Mouse (Mus musculus) midbrain, embryonic 15.5 days (tissue): ENCODE measurements at regions not wholly inside any gene's neighbourhood (a gene's known extent, or its start where the extent isn't known, plus 50 kb on each side); places are given as distances from the start of the nearest gene placed in this dataset.
A peak's percentile ranks its signal among the peaks of the same experiment; 100 is the strongest.

ENCODE experiments used
- ATAC-seq: fragments of 200-750 bp; cut with Nextera tagmentation; replicated peaks from 2 replicates; pipeline ENCODE4 v1.8.0; 2017; ENCODE audit warnings: moderate TSS enrichment
- H3K27ac ChIP-seq: fragments of 300-500 bp; sonication (generic); 2 replicates; pipeline ENCODE4 v1.5.1; 2015; ENCODE audit warnings: mild to moderate bottlenecking, inconsistent platforms
- H3K27me3 ChIP-seq: fragments of 300-500 bp; sonication (generic); replicated peaks from 2 replicates; pipeline ENCODE4 v1.6.1; 2015; ENCODE audit warnings: inconsistent platforms
- H3K36me3 ChIP-seq: fragments of 300-500 bp; sonication (generic); replicated peaks from 2 replicates; pipeline ENCODE4 v1.6.1; 2015; ENCODE audit warnings: inconsistent platforms
- H3K4me1 ChIP-seq: fragments of 300-500 bp; sonication (generic); 2 replicates; pipeline ENCODE4 v1.6.1; 2015; ENCODE audit warnings: inconsistent platforms
- H3K4me2 ChIP-seq: fragments of 300-500 bp; sonication (generic); 2 replicates; pipeline ENCODE4 v1.6.1; 2015; ENCODE audit warnings: inconsistent platforms, mild to moderate bottlenecking, moderate library complexity
- H3K4me3 ChIP-seq: fragments of 300-500 bp; sonication (generic); 2 replicates; pipeline ENCODE4 v1.5.1; 2015; ENCODE audit warnings: mild to moderate bottlenecking, inconsistent platforms
- H3K9ac ChIP-seq: fragments of 300-500 bp; sonication (generic); 2 replicates; pipeline ENCODE4 v1.6.1; 2015; ENCODE audit warnings: mild to moderate bottlenecking, inconsistent platforms
- H3K9me3 ChIP-seq: fragments of 300-500 bp; sonication (generic); 2 replicates; pipeline ENCODE4 v1.6.1; 2016; ENCODE audit warnings: inconsistent platforms
- WGBS: fragments of 180-500 bp; shearing (Covaris S2); methylation state at CpG from one replicate; pipeline ENCODE4 v1.1.7; 2015; ENCODE audit warnings: mixed read lengths; 5-methylcytosine and 5-hydroxymethylcytosine counted together

- no peak overlapping the region for H3K9ac ChIP-seq
- no peak overlapping the region for H3K27ac ChIP-seq
- no peaks in the 10 kb centered on the region for H3K27me3 ChIP-seq
- H3K4me2 ChIP-seq = no peak overlapping the region
- 0 out of 2 replicates have a peak, but pooled peaks have one; percentile 6 for ATAC-seq
- 83% methylated on average over 2 of the region's 2 CpGs for WGBS
- H3K4me3 ChIP-seq = no peak overlapping the region
- no peaks in the 10 kb centered on the region for H3K36me3 ChIP-seq
- no peaks in the 10 kb centered on the region for H3K9me3 ChIP-seq
- H3K4me1 ChIP-seq = peaks cover 6% of the 10 kb centered on the region; the same call in 1 of the 2 replicates
Measured at GRCm38 (mm10) chr13:28596367-28596766, 339.0 kb downstream of the Gm11361 start.

- Histone ChIP-seq H3K27ac (no peak overlapping the region), H3K4me1 (peaks cover 6% of the 10 kb centered on the region; the same call in 1 of the 2 replicates), H3K4me2 (no peak overlapping the region), H3K9ac (no peak overlapping the region), H3K4me3 (no peak overlapping the region), H3K9me3 (no peaks in the 10 kb centered on the region), H3K36me3 (no peaks in the 10 kb centered on the region), H3K27me3 (no peaks in the 10 kb centered on the region)
- no peak for ATAC-seq
- WGBS = 80% methylated on average over 1 of the region's 1 CpGs
Measured at GRCm38 (mm10) chr13:28592176-28592575, 334.8 kb downstream of the Gm11361 start.

GRCm38 (mm10) chr13:28587977-28588376 is 330.6 kb downstream of the Gm11361 start:
- H3K9me3 ChIP-seq = no peaks in the 10 kb centered on the region
- no peaks in the 10 kb centered on the region for H3K27me3 ChIP-seq
- no peak overlapping the region for H3K9ac ChIP-seq
- no peaks in the 10 kb centered on the region for H3K36me3 ChIP-seq
- H3K4me2 ChIP-seq = no peak overlapping the region
- WGBS = 90% methylated on average over 5 of the region's 5 CpGs
- H3K27ac ChIP-seq = no peak overlapping the region
- H3K4me1 ChIP-seq = no peaks in the 10 kb centered on the region
- ATAC-seq = no peak
- no peak overlapping the region for H3K4me3 ChIP-seq

- ATAC-seq = no peak
- H3K27me3 ChIP-seq = no peaks in the 10 kb centered on the region
Measured at GRCm38 (mm10) chr13:28586693-28587092, 329.4 kb downstream of the Gm11361 start.

GRCm38 (mm10) chr13:28586140-28586539 is 328.8 kb downstream of the Gm11361 start:
- H3K27ac ChIP-seq = no peak overlapping the region
- no peak overlapping the region for H3K4me2 ChIP-seq
- H3K4me3 ChIP-seq = no peak overlapping the region
- WGBS = 84% methylated on average over 2 of the region's 2 CpGs
- no peak for ATAC-seq
- H3K9me3 ChIP-seq = no peaks in the 10 kb centered on the region
- no peaks in the 10 kb centered on the region for H3K4me1 ChIP-seq
- H3K27me3 ChIP-seq = no peaks in the 10 kb centered on the region
- H3K9ac ChIP-seq = no peak overlapping the region
- no peaks in the 10 kb centered on the region for H3K36me3 ChIP-seq

More at GRCm38 (mm10) chr13:28586693-28587092, 329.4 kb downstream of the Gm11361 start:
- no peaks in the 10 kb centered on the region for H3K36me3 ChIP-seq
- H3K9ac ChIP-seq = no peak overlapping the region
- H3K4me2 ChIP-seq = no peak overlapping the region
- H3K9me3 ChIP-seq = no peaks in the 10 kb centered on the region
- no peak overlapping the region for H3K4me3 ChIP-seq
- WGBS = 77% methylated on average over 7 of the region's 7 CpGs
- H3K4me1 ChIP-seq = no peaks in the 10 kb centered on the region
- no peak overlapping the region for H3K27ac ChIP-seq

GRCm38 (mm10) chr13:28583617-28584016 is 326.3 kb downstream of the Gm11361 start:
- ATAC-seq = no peak
- H3K9ac ChIP-seq = no peak overlapping the region
- H3K9me3 ChIP-seq = no peaks in the 10 kb centered on the region
- H3K4me3 ChIP-seq = no peak overlapping the region
- H3K27me3 ChIP-seq = no peaks in the 10 kb centered on the region
- no peaks in the 10 kb centered on the region for H3K36me3 ChIP-seq
- H3K27ac ChIP-seq = no peak overlapping the region
- H3K4me2 ChIP-seq = no peak overlapping the region
- 88% methylated on average over 5 of the region's 5 CpGs for WGBS
- H3K4me1 ChIP-seq = no peaks in the 10 kb centered on the region

DNA sequence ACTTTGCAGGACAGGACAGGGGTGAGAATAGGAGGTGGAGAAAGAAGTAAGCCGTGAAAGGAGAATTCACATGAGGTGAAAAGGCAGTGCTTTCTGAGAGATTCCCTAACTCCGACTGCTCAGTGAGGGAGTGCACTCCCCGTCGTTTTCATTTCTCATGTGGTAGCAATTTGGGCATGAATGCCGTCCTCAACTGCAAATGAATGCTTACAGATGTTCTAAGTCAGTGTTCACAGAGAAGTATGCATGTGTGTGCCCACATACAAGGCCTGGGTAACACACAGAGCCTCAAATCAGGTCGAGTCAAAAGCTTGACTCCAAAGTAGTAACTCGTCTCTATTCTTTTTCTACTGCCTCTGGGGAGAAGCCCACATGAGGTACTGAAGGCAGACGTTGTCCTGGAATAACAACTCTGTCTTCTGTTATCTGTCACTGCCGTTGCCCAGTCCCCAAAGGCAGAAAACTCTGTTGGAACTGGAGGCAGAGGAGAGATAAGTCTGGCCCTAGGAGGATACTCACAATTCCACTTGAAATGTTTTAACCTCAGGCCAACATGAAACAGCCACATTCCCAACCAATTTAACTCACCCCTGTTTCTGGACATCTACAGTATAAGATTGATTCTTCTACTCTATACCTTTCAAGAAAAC is 318.0 kb downstream of the Gm11361 start:
- no peak overlapping the region for H3K27ac ChIP-seq
- no peaks in the 10 kb centered on the region for H3K9me3 ChIP-seq
- no peaks in the 10 kb centered on the region for H3K27me3 ChIP-seq
- no peaks in the 10 kb centered on the region for H3K4me1 ChIP-seq
- H3K4me2 ChIP-seq = no peak overlapping the region
- H3K9ac ChIP-seq = no peak overlapping the region
- no peak for ATAC-seq
- WGBS = 66% methylated on average over 9 of the region's 9 CpGs
- H3K36me3 ChIP-seq = no peaks in the 10 kb centered on the region
- H3K4me3 ChIP-seq = no peak overlapping the region

DNA sequence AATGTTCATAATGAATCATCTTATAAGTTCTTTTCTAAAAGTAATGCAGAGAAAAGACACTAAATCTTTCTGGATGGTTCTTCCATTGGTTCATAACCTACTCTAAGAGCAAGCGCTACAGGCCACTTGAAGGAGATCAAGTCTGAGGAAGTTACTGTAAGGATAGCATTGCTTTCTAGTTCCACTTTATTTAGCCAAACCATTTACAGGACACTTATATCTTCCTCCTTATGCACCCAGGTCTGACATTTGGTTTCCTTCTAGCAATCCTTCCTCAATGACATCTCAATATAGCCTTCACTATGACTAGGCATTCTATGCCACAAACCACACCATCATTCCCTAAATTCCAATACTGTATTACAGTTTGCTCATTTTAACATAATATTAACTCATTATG is 316.0 kb downstream of the Gm11361 start:
- H3K4me1 ChIP-seq = no peaks in the 10 kb centered on the region
- no peak for ATAC-seq
- no peaks in the 10 kb centered on the region for H3K27me3 ChIP-seq
- 100% methylated on average over 1 of the region's 1 CpGs for WGBS
- no peaks in the 10 kb centered on the region for H3K36me3 ChIP-seq
- no peak overlapping the region for H3K9ac ChIP-seq
- no peak overlapping the region for H3K4me2 ChIP-seq
- H3K4me3 ChIP-seq = no peak overlapping the region
- H3K9me3 ChIP-seq = no peaks in the 10 kb centered on the region
- H3K27ac ChIP-seq = no peak overlapping the region

DNA sequence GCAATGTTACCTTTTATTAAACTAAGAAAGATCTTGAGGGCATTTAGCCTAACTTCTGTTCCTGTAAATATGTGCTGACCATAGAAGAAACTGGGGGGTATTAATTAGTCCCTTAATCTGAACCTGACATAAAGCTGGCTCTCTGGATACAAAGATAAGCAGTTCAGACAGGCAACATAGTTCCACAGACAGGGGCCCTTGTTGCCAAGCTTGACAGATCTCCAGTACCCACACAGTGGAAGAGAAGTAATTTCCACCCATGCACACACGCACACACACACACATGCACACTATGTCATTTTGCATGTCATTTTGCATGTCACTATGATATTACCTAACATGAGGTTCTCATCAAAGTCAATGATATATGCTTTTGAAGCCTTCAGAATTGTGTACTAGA is 315.1 kb downstream of the Gm11361 start:
- Histone ChIP-seq H3K4me3 (no peak overlapping the region), H3K9me3 (no peaks in the 10 kb centered on the region), H3K27ac (no peak overlapping the region), H3K4me1 (no peaks in the 10 kb centered on the region), H3K36me3 (no peaks in the 10 kb centered on the region), H3K4me2 (no peak overlapping the region), H3K9ac (no peak overlapping the region), H3K27me3 (no peaks in the 10 kb centered on the region)
- no peak for ATAC-seq
- WGBS = 98% methylated on average over 1 of the region's 1 CpGs

DNA sequence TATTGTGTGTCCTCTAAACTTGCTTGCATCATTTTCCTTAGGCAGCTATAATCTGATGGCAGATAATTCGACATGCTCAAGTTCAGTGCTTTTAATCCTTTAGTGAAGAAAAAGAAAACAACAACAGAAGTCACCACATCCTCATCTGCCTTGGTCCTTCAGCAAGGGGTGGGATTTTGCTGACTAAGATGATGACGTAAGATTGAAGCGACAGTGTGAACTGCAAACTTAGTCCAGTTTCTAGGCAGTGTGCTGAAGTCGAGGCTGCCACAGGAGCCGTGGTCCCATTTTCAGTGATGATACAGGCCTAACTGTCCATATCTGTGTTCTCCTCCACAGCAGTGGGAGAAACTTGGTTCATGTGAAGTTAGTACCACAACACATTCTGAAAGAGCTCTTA is 314.4 kb downstream of the Gm11361 start:
- no peak for ATAC-seq

DNA sequence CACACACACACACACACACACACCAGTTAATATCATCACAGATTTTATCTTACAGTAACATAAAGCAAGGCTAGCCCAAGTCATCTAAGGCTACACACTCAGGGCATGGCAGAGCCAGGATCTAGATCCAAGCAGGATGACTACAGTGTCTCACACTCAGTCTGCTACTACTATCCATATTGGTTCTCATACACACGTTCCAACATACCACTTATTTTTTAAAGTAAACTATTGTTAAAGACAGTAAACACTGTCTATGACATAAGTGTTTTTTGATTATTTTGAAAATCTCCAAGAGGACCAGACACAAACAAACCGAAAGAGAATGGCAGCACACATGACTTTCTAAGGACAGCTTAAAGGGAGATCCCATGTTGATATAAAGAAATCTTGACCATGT is 306.3 kb downstream of the Gm11361 start:
- H3K4me3 ChIP-seq = no peak overlapping the region
- no peaks in the 10 kb centered on the region for H3K36me3 ChIP-seq
- H3K27ac ChIP-seq = no peak overlapping the region
- H3K9ac ChIP-seq = no peak overlapping the region
- WGBS = 94% methylated on average over 2 of the region's 2 CpGs
- no peaks in the 10 kb centered on the region for H3K4me1 ChIP-seq
- H3K9me3 ChIP-seq = no peaks in the 10 kb centered on the region
- ATAC-seq = no peak
- H3K27me3 ChIP-seq = no peaks in the 10 kb centered on the region
- H3K4me2 ChIP-seq = no peak overlapping the region

More for the DNA sequence above, 314.4 kb downstream of the Gm11361 start:
- Histone ChIP-seq H3K9me3 (no peaks in the 10 kb centered on the region), H3K36me3 (no peaks in the 10 kb centered on the region), H3K4me3 (no peak overlapping the region), H3K9ac (no peak overlapping the region), H3K4me2 (no peak overlapping the region), H3K4me1 (no peaks in the 10 kb centered on the region), H3K27me3 (no peaks in the 10 kb centered on the region), H3K27ac (no peak overlapping the region)
- WGBS = 73% methylated on average over 5 of the region's 5 CpGs

DNA sequence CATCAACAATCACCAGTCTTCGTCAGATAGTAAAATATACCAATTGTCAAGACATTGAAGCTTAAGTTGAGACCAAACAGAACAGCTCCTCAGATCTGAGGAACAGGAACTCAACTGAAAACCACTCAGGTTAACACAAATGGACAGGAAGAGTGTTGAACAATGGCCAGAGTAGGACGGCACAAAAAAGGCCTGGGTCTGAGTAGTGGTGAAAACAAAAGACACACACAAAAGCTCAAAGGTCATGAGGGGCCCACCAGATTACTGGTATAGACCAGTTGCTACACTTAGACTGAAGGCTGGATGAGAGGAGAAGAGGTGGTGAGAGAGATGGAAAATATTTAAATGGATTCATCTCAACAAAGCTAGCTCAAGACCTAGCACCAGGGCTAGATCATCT is 302.8 kb downstream of the Gm11361 start:
- Histone ChIP-seq H3K9me3 (no peaks in the 10 kb centered on the region), H3K4me1 (no peaks in the 10 kb centered on the region), H3K27me3 (no peaks in the 10 kb centered on the region), H3K4me3 (no peak overlapping the region), H3K4me2 (no peak overlapping the region), H3K36me3 (no peaks in the 10 kb centered on the region), H3K9ac (no peak overlapping the region), H3K27ac (no peak overlapping the region)
- no peak for ATAC-seq
- WGBS = 52% methylated on average over 2 of the region's 2 CpGs

DNA sequence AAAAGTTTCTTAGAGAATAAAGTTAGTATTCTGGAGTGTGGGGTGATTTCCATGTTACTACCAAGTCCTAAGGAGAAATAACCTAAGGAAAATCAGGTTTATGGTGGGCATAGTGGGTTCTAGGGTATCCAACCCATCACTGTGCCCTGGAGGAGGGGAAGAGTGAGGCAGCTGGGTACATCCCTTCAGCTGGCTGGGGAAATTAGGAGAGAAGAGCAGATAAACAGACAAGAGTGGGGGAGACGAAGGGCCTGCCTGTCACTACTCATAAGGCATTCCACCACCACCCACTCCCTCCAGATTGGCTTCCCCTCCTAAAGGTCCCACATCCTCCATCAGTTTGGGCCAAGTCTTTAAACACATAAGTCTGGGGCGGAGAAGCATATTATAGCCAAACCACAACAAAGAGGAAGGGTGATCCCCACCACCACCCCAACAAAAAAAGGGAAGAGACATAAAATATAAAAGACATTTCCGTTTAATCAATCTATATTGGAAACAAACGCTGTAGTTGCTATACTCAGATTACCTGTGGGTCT is 299.8 kb downstream of the Gm11361 start:
- H3K9me3 ChIP-seq = no peaks in the 10 kb centered on the region
- WGBS = 91% methylated on average over 4 of the region's 4 CpGs
- H3K4me1 ChIP-seq = peaks cover 24% of the 10 kb centered on the region
- H3K36me3 ChIP-seq = no peaks in the 10 kb centered on the region
- ATAC-seq = no peak
- no peak overlapping the region for H3K9ac ChIP-seq
- 0 out of 2 replicates have a peak overlapping the region, but pooled peaks have one; percentile 29 for H3K27ac ChIP-seq
- no peak overlapping the region for H3K4me3 ChIP-seq
- H3K4me2 ChIP-seq = no peak overlapping the region
- H3K27me3 ChIP-seq = no peaks in the 10 kb centered on the region
